Mouse (Mus musculus): Measurements from ENCODE around the gene Emc10.

- TF ChIP-seq CTCF (conservative IDR thresholded peaks at IDR 0.05; ENCODE audit: low read length), result no peak
- no peak for TF ChIP-seq NANOG (IDR thresholded peaks at IDR 0.05; ENCODE audit: borderline replicate concordance, low read length)
- no peak for TF ChIP-seq POU5F1 (IDR thresholded peaks at IDR 0.05; ENCODE audit: borderline replicate concordance, low read length)
Observed at GRCm38 (mm10) chr7:44468644-44469285, 27.6 kb downstream of the Emc10 start.
